Mouse (Mus musculus): Measurements from ENCODE around the gene Bend4. TPM values are rescaled to one million over a fixed set of nuclear protein-coding genes. Genes with fewer than 3 reads are reported as not detected.

Gene Bend4
- total RNA-seq, 2 experiments from 2014 or later: 10.1 to 11.3 TPM

Other genes starting within 250 kb of the Bend4 start
- gene Tmem33, start 167.7 kb downstream of the Bend4 start, total RNA-seq (2021): 10 to 100 TPM; 74.3 to 90.7 TPM
- 100 to 1,000 TPM; 185 to 191 TPM for gene Slc30a9, start 121.4 kb downstream of the Bend4 start, total RNA-seq (2021)
- under 1 TPM; 0.21 to 0.23 TPM for gene Shisa3, start 179.6 kb upstream of the Bend4 start, total RNA-seq (2021)